Mouse (Mus musculus) kidney, postnatal 4 days (tissue): Measurements from ENCODE around the gene Bet1l.

Source experiments
- DNase-seq, 2 experiments: peaks; one replicate each; pipeline ENCODE4 v3.0.0; 2021; ENCODE audit warnings: mixed read lengths in 2 of 2

Bet1l gene

GRCm38 (mm10) chr7:140856785-140857549 lies 410 bp downstream of the Bet1l start, which contains the start of gene Ric8a:
Gene Ric8a, plus strand, starts transcription at chr7:140856957.
- peak; percentile 89 to 93 for DNase-seq

GRCm38 (mm10) chr7:140855860-140856784 lies 1.3 kb downstream of the Bet1l start, which contains the start of gene Gm45785:
Gene Gm45785, minus strand, starts transcription at chr7:140856331.
- DNase-seq = peak; percentile 85 to 90

GRCm38 (mm10) chr7:140855181-140855580 lies 2.2 kb downstream of the Bet1l start:
- no peak for DNase-seq

GRCm38 (mm10) chr7:140854483-140854882 lies 2.9 kb downstream of the Bet1l start:
- DNase-seq = no peak

- no peak for DNase-seq
Measured at GRCm38 (mm10) chr7:140853386-140853785, 4.0 kb downstream of the Bet1l start.

- DNase-seq = no peak
Measured at GRCm38 (mm10) chr7:140851916-140852315, 5.5 kb downstream of the Bet1l start.

GRCm38 (mm10) chr7:140848591-140848990 lies 8.8 kb downstream of the Bet1l start:
- DNase-seq = no peak

- peak; percentile 39 to 43 for DNase-seq
Measured at GRCm38 (mm10) chr7:140847755-140848580, 9.4 kb downstream of the Bet1l start, which contains the start of gene Odf3. Gene Odf3, plus strand, starts transcription at chr7:140847805.

- no peak for DNase-seq
Measured at GRCm38 (mm10) chr7:140846676-140847075, 10.7 kb downstream of the Bet1l start.

- no peak for DNase-seq
Measured at GRCm38 (mm10) chr7:140845683-140846082, 11.7 kb downstream of the Bet1l start.

- DNase-seq = peak; percentile 96 to 98
Measured at GRCm38 (mm10) chr7:140844905-140845665, 12.3 kb downstream of the Bet1l start, which contains the start of gene Scgb1c1. Gene Scgb1c1, plus strand, starts transcription at chr7:140845547.

- no peak for DNase-seq
Measured at GRCm38 (mm10) chr7:140843806-140844205, 13.6 kb downstream of the Bet1l start.

GRCm38 (mm10) chr7:140840750-140841735 lies 16.3 kb downstream of the Bet1l start:
- peak in 1 of 2 experiments; percentile 3 for DNase-seq

GRCm38 (mm10) chr7:140839556-140839955 lies 17.8 kb downstream of the Bet1l start:
- DNase-seq = no peak

- peak in 1 of 2 experiments; percentile 1 for DNase-seq
Measured at GRCm38 (mm10) chr7:140836243-140837115, 20.9 kb downstream of the Bet1l start.

GRCm38 (mm10) chr7:140835758-140836087 lies 21.7 kb downstream of the Bet1l start:
- no peak for DNase-seq

GRCm38 (mm10) chr7:140834968-140835757 lies 22.2 kb downstream of the Bet1l start, which contains the start of gene Urah:
Gene Urah, plus strand, starts transcription at chr7:140835018.
- peak in 1 of 2 experiments; percentile 5 for DNase-seq

- DNase-seq = no peak
Measured at GRCm38 (mm10) chr7:140833341-140833740, 24.0 kb downstream of the Bet1l start.
